Mouse (Mus musculus) spleen, postnatal 10 days (tissue): ENCODE measurements at regions not wholly inside any gene's neighbourhood (a gene's known extent, or its start where the extent isn't known, plus 50 kb on each side); places are given as distances from the start of the nearest gene placed in this dataset.
"Not testable (repeated sequence)": the region's sequence is repeated elsewhere in the genome, so short reads cannot be mapped to it uniquely, and the experiment has no call there.

Experiments
- DNase-seq, 2 experiments: peaks; one replicate each; pipeline ENCODE4 v3.0.0; 2021 to 2022; ENCODE audit warnings: low spot score in 2 of 2

DNA sequence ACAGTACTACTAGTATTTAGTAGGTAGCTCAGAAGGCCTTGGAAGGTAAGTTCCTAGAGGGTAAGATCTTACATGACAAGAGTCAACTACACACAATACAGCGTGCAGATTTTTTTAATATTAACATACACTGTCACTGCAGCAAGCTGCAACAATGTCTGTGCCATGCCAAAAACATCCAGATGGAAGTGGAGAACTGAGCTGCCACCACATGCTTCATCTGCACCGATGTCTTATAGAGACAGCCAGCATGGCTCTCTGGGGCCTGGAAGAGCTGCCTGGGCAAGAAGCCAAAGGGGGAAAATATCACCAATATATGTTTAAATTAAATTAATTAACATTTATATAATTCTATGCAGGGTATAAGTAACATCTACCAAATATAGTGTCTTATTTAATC is 795.3 kb downstream of the Cypt12 start:
- DNase-seq, result no peak

DNA sequence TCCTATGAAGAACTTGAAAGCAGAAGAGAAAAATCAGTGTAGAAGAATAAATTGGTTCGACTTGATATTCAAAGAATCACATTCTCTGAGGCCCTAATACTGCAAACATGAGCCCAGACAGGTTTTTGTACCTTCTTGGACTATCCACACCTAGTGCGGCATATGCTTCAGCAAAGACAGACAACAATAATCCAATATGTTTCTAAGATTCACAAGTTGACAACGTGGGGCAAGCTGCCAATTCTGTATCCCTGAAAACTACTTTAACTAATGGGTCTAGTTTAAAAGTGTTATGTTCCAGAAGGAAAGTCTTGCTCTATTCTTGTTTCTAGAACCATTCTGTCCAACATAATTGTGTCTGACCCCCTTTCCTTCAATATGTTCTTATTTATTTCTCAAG is 796.0 kb downstream of the Cypt12 start:
- DNase-seq, result no peak

DNA sequence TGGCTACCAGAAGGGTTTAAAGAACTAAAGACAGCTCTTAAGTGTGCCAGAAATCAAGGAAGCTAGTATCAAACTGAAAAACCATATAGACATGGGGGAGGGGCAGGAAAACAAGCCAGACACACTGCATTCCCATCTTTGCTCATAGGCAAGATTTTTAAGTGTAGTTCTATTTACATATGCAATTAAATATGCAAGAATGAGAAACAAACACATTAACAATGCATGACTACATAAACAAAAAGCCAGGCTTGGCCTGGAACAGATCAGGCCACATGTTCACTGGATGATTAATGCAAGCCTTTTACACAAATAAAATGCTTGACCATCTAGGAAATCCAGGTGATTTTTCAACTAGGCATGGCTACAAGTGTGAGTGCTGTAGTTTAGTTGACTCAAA is 798.0 kb downstream of the Cypt12 start:
- no peak for DNase-seq

DNA sequence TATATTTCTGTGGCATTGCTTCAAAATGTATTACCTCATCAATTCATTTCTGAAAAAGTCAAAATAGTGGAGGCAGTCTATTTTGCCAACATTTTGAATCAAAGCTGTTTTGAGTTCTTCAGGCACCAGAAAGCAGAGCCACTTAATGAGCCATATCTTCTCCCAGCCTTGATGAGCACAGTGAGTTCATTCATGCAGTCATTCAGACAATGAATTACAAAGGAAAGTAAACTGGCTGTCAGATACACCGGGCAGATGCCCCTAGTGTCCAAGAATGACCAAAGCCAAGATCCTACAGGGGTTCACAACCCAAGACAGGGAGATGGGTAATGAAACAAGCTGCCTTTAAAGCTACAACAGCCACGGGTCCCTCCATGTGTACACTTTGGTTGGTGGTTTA is 798.7 kb downstream of the Cypt12 start:
- no peak for DNase-seq

DNA sequence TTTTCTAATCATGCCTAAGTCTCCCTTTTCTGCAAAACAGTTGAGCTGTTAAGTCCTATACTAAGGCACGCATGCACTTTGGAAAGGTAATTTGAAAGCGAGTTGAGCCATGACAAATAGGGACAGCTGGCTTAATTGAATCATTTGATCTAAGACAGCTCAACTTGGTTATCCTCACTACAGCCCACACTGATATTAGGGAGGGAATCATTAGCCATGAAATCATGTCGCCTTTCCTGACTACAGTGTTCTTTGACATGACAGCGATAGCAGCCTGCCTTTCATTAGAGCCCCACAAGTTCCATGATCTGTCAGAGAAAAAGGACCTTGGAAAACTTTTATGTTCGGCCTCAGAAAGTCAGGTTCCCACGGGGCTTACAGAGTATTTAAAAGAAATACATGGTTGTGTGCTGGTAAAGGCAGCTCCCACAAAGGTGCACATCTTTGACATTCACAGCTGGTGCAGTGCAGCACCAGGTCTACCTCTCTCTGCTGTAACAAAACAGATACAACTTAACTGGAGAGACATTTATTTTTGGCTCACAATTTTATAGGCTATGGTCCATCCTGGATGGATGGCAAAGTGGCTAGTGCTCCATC is 803.5 kb downstream of the Cypt12 start:
- DNase-seq, result no peak

DNA sequence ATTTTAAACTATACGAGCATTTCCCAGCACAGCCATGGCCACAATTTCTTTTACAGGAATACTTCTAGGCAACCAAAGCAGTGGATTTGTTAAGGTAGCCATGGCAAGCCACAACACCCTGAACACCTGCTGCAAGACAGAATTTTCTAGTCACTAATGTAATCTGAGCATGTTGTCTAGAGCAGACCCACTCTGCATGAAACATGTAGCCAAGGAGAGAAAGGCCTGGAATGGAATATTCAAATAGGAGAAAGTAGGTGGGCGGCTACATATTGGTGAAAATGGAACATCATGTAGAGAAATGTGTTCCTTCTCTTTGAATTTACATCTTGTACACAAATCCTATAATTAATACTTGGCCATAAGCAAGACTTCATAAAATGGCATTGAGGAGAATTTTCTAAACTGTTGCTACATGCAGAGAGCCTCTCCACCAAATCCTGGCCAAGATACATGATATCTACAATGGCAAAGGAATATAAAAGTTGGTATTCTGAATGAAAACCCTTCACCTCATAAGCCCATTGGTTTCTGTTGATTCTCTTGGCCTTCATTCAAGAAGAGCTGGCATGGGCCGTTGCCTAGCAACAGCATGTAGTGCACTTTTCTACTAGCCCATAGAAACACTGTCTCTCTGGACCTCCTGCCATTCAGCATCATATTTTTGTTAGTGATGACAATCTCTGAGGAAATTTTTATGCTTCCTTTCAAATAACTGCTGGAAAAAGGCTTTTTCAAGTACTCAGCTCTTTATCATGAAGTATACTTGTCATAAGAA is 816.3 kb downstream of the Cypt12 start:
- DNase-seq, result no peak

DNA sequence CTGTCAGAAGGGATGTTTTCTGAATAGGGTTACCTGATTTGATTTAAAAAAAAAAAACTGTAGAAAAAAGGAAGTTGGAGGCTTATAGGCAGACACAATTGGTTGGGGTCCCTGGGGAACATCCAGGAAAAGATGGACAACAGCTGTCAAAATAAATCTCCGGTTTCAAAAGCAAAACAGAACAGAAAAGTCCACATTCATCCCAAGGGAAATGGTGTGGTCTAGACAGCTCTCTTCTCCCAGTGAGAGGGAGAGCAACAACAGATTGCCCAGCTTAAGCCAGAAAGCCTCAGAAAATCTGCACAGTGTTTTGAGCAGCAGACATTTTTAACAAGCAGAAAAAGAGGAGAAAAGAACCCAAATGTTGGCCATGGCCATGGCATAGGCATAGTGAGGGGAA is 830.3 kb downstream of the Cypt12 start:
- no peak for DNase-seq

DNA sequence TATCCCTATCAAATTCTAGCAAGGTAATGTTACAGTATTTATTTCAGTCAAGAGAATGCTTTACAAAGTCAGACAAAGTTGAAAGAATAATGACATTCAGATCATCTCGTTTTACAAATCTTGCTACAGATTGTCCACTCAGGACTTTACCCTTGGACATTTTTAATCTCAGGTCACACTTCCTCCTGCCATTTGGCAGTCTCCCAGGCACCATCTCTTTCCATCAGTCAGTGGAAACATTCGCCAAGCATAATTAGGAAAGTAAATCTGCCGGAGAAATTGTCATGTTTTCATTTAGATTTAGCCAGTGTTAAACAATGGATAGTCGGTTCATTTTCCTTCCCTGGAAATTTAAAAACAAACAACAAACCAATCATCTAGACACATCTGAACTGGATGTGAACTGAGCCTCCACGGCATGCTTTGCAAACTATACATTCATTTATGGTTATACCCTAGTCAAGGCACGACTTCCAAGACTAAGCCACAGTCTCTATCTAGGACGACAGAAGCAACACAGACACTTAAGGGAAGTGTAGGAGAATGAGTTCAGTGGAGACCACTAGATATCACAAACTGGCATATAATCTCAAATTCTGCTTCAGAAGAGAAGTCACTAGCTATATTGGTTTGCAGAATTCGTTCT is 839.4 kb downstream of the Cypt12 start:
- no peak for DNase-seq

DNA sequence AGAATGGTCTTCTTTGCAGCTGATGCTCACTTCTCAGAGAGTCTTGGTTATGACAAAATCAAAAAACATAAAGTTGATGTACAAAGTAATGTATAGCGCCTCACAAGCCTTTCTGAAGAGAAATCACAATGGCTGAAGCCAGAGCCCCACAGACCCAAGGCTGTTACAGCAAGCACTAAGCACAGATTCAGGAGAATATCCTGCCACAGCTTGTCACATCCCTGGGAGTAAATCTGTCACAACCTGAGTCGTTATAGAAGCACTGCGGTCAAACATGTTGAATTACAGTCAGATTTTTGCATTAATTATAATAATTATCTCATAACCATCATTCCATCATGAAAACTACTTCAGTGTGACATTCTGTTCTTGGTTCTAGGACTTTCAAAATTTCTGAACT is 825.7 kb downstream of the 1700064H15Rik start:
- DNase-seq, result no peak

DNA sequence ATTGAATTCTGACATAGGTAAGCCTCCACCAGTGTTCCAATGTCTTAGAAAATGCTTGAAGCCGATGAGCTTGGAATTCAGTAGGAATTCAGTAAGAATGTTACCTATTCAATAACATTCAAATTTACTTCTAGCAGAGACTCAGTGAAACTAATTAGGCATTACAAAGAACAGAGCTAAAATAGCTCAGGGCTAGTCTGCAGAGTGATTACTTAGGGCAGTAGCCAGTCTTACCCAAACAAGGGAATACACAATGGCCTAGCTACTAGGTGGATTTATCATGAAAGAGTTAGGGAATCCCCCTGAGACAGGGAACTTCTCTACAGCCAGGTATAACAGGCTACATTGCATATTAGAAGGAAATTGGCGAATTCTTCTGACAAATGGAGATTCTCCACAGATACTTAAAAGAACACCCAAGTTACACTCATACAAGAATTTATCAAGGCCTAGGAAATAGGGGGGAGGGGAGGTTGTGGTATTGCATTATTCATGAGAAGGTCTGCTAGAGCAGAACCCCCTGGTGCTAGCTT is 799.6 kb downstream of the 1700064H15Rik start:
- not testable (repeated sequence) for DNase-seq

DNA sequence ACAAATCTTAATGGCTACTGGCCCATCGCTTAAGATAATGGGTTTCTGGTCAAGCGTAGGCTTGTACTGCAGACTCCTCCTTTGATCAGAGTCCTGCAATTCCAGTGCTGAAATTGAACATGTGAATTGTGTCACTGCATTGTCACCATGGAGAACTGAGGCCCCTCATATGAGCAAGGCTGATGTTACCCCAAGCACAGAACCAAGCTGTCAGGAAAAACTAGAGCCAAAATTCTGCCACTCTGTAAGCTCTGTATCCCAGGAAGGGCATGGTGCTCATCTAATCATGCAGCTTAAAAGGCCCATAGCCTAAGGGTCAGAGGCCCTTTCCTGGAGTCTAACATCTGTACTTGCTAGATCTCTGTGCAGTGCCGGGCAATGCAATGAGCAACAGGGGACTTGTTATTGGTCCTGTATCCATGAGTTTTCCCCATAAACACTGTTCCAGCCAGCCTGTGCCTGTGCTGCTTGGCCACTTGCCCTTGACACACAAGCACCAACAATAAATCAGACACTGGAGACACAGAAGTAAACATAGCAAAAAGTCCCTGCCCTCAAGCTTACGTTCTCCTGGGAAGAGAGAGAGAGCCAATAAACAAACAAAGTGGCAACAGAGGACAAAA is 760.2 kb downstream of the 1700064H15Rik start:
- no peak for DNase-seq

DNA sequence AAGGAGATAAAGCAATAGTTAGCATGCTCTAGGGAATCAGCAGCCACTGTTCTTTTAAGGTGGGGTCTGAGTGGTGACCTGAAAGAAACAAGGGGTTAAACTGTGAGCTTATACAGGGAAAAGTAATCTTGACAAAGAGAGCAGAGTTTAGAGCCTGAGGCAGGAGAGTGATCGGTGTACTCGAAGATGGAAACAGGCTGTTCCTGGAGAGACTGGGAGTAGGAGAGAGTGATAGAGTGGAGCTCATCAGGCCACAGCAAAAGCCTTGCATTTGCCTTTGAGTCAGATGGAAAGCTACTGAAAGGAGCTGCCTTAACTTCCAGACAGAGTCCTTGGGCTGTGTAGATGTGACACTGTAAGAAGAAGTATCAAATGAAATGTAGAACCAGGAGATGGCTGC is 759.7 kb downstream of the 1700064H15Rik start:
- DNase-seq, result no peak

DNA sequence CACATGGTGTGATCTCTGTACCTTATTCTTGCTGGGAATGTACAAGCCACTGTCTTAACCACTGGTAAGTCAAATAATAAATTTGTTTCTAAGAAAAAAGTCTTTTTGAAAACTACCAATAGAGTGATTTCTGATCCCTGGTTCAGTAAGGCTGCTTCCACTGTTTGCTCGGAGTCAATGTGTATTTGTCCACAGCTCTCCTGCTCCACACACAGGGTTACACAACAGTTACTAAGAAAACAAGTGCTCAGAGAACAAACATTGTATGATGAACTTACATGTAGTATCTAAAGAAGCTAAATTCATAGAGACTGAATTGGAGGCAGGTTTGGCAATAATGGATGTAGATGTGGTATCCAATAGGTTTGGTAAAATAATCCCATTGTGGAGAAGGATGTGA is 751.4 kb downstream of the 1700064H15Rik start:
- DNase-seq, result no peak

DNA sequence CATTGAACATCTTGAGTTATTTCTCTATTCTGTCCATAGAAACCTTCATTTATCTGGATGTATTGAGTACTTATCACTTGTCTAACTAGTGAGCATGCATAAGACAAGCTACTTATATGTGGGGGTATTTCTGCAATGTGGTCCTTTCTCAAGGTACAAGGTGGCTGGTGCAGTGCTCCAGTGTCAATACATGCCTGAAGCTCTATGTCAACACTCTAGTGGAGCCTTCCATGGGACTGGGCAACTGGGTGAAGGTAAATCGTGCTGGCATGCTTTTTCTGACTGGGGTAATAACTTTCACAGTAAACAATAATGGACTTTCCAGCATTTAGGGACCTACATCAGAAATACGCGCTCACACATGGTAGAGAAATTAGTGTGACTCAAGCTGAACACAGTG is 750.9 kb downstream of the 1700064H15Rik start:
- no peak for DNase-seq

DNA sequence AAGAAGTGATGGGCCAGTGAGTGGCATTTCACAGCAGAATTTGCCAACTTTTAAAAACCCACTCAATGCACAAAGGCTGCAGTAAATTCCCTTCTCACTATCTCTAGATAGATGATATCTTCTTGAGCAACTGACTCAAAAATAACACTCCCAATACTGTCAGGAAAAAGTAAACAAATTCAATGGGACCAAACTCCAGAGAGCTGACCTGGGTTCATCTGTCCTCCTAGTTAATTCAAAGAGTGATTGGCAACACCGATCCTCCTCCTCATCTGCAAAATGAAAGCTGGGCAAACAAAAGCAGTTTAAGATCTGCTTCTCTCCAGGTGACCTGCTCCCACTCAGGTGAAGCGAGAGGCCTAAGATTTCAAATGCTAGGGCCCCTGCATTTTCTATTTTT is 747.3 kb downstream of the 1700064H15Rik start:
- no peak for DNase-seq

DNA sequence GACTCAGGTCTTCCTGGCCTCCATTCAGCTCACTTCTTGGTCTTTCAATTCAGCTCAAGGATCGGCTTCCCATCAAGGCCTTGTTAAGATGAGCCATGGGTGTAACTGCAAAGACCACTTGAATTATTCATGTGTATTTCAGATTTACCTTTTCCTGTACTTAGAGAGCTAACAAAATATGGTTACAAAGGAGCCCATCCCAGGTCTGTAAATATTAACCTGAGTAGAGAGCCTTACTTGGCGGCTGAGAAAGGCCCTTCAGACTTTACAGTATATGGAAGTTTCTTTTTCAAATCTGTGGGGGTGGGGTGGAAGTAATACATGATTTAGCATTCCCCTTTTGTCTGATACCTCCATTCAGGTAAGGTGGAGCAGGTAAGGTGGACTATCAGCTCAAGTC is 735.7 kb downstream of the 1700064H15Rik start:
- no peak for DNase-seq

DNA sequence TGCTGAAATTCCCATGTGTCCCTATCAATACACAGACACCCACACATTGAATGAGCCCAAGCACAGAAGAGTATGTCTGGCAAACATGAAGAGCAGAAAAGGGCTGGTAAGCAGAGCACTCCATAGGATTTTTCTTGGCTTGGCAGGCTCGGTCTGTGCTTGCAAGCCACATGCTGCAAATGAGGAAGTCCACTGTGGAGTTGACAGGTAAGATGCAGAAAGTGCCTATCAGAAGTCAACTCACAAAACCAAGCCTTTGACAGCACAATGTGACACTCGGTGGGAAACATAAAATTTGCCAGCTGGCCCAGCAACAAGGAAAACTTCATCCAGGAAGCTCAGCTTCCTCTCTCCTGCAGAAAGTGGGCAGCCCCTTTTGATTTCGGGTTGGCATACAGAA is 722.7 kb downstream of the 1700064H15Rik start:
- DNase-seq, result no peak

DNA sequence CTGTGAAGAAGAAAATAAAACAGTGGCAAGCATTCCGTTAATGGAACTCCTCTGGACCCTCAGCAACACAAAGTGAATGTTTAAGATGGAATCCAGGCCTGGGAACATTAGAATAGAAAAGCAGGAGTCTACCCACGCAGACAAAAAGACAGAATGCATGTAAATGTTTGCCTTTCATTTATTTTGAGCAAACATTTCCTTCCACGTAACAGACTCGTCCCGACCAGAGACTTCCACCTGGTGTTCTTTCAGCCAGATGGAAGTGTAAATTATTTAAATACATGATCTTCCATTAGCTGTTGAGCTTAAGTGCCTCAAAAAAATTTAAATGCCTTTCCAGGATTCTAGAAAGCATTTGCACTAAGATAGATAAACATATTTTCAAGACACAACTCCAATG is 722.3 kb downstream of the 1700064H15Rik start:
- DNase-seq, result no peak

DNA sequence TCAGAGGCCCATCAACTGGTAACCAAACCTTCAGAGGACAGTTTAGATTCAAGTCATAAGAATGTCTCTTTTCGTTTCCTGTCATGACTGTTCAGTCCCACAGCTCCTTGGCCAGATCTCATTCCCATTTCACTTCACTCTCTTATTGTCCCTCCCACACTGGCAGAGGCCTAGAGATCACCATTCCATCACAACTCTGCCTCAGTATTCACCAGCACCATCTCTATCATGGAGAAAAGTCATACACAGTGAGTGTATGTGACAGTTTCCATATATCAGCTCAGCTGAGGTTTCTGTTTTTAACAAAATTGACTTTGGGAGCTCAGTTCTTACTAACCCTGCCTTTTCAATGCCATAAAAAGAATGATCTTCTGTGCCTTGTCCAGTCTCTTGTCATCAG is 719.7 kb downstream of the 1700064H15Rik start:
- DNase-seq, result no peak

DNA sequence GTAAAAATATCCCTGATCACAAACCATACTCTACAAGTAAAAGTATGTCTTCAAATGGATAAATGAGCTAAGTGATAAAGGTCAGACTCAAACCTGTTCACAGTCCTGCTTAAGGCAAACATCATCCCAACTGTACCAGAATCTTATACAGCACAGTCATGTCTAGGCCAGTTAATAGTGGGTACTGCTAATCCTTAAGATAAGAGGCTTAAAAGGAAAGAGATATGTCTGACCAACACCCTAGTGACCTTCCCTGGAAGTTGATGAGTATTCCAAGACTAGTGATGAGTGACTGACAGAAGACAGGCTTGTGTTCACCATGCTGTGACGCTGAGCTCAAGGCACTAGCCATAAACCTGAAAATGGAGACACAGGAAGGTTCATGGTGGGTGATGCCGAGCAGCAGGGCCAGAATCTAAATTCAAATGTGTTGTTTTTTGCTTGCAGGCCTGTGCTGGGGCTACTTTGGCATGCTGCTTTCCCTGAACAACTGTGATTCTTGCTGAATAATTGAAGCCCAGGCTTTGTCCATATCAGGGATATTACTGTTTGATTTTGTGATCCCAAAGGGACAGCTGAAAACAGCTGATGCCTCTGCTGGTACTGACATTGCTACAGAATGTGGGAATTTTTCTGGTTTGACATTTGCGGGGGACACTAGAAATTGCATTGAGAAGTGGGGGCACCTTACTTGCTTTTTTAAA is 699.9 kb downstream of the 1700064H15Rik start:
- DNase-seq, result no peak

DNA sequence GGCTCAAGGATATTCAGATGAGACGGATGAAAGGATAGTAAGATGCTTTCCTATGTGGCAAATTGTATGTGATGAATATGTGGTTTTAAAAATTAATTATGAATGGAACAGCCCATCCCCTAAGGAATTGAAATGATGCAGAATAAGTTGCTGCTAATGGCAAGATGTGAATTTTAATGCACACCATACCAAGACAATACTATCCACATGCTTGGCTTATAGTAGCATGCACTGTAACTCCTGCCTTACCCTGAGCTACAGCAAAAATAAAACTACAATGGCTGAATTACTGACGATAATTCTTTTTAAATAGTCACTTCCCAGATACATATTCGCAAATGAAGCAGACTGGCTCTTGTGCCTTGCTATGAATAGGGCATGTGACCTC is 699.4 kb downstream of the 1700064H15Rik start:
- no peak for DNase-seq
